Mouse (Mus musculus) spleen, postnatal 36 days (tissue): ENCODE results near the gene Aldh1a2.

Experiments
- DNase-seq, 2 experiments: peaks; one replicate each; pipeline ENCODE4 v3.0.0; 2022; ENCODE audit warnings: low spot score in 2 of 2, mixed read lengths in 1 of 2

The Aldh1a2 gene

GRCm38 (mm10) chr9:71216036-71216995 lies 727 bp downstream of the Aldh1a2 start:
- no peak for DNase-seq

DNA sequence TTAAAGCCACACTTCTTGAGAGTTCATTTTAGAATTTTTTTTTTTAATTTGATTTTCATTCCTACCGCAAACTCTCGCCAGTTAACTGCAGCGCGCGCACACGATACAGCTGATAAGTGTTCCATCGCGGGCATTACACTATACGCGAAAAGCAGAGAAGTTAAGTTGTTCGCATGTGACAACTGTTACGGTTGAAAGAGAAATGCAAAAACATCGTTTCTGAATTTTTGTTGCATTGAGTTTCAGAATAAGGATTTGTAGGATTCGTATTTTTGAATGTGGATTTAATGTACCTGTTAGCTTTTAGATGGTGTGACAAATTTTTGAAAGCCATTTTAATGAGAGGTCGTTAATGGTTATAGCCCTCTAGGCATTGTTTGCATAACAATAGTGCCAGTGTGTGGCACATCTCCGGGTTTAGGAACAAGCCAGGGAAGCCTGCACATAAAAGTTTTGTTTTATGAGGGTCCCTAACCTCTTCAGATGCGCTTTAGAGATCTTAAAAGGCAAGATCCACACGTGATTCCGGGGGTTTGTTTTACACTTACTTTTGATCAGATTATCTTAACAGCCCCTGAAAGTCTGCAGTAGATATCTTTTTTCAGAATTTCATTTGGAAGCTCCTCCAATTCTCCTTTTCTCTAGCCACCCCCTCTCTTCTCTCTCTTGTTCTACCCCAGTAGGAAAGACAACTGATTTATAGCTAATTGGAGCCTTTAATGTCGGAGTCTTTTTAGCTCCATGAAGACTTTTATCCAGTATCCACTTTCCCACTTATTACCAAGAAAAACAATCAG lies 1.6 kb downstream of the Aldh1a2 start:
- no peak for DNase-seq

GRCm38 (mm10) chr9:71217793-71218095 lies 2.2 kb downstream of the Aldh1a2 start:
- DNase-seq = no peak

DNA sequence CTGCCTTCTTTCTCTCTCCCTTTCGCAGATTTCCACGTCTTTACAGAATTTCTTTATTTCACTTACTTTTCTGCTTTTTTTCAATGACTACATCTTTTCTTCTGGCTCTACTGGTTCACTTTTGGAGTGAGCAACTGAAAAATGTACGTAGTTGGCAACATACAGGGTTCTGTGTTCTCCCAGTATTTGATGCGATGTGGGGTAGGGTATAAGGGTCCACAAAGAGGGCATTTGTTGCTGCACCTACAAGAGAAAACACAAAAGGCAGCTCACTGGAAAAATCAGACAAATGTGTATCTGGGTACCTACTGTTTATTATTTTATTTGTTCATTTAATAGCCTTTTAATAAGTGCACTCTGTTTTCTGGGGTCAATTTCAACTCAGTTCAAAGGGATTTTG lies 3.6 kb downstream of the Aldh1a2 start:
- no peak for DNase-seq

- DNase-seq = no peak
Observed at GRCm38 (mm10) chr9:71220401-71220800, 4.8 kb downstream of the Aldh1a2 start.

DNA sequence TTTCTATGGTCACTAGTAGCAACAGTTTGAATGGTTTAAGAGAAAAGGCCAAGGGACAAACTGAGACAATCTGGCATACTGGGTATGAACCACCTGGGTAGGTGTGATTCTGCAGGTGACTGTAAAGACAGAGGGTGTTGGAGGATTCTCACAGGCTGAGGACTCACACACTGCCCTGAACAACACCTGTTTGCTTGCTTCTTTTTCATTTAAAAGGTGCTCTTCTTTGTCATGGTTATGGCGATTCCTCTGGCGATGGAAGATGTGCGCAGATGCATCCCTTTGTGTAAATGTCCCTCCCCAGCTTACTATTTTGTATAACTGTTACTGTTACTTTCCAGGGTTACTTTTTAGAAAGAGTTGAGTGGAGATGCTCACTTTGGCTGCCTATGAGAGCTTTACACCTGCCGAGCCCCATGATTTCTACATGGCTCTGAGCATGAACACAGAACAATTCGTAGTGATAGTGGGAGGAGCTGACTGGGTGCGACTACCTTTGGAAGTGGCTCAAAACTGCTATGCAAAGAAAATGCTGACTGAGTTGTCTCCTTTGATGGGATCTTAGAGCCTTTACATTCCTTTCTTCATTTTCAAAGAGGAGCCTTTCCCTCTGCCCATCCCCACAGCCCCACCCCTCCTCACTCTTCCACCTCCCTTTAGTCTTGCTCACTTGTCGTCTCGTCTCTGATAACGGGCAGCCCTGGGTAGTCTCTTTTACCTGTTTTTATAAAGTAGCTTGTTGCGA lies 11.8 kb downstream of the Aldh1a2 start:
- DNase-seq = no peak

DNA sequence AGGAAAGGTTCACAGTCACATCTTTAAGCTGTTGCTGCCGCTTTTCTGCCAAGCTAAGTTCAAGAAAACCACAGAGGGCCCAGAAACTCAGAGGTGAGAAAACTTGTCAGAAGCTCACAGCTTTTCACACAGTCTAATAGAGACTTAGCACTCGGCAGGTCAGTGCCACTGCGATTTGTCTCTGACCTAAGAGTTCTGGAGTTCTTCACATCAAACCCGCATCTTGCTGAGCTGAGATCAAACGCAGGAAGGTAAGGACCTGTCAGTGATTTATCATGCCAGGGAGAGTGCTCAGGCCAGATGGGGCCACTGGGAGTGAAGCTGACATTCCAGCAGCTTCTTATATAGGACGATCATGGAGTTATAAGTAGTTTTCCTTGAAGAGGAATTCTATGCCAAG lies 14.4 kb downstream of the Aldh1a2 start:
- DNase-seq = no peak

- DNase-seq = no peak
Observed at GRCm38 (mm10) chr9:71236540-71236939, 21.0 kb downstream of the Aldh1a2 start.

DNA sequence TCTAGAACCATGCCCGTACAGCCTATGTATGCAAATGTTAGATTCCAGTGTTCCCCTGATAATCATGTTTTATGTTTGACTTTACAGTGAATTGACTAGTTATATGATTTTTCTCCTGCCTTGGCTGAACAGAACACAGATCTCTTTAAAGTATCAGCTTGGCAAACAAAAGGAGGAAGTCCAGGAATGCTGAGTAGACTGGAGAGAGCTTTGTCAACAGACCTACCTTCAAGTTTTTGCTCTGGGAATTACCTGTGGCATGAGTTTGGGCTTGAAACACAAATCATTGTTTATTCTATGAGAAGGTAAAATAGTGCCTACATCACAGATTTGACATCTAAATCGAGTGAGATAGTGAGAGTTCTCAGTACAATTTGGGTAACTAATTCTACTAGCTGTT lies 24.3 kb downstream of the Aldh1a2 start:
- no peak for DNase-seq

GRCm38 (mm10) chr9:71241515-71242411 lies 26.2 kb downstream of the Aldh1a2 start:
- DNase-seq = no peak

DNA sequence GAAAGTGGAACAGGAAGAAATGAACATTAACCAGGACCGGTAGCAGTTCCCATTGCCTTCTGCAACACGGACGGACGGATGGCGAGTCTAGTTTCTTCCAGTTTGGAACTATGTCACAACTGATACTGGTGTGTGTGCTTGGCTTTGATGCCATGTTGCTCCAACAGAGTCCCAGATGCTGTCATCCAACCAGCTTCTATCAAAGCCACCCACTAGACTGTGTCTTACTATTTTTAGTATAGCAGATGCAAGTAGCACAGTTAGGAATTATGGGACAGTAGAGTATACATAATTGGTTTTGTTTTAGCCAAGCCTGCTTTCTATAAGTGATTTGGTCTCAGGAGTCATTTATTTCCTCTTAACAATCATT lies 26.8 kb downstream of the Aldh1a2 start:
- no peak for DNase-seq

- DNase-seq = no peak
Observed at GRCm38 (mm10) chr9:71254380-71254779, 38.8 kb downstream of the Aldh1a2 start.

DNA sequence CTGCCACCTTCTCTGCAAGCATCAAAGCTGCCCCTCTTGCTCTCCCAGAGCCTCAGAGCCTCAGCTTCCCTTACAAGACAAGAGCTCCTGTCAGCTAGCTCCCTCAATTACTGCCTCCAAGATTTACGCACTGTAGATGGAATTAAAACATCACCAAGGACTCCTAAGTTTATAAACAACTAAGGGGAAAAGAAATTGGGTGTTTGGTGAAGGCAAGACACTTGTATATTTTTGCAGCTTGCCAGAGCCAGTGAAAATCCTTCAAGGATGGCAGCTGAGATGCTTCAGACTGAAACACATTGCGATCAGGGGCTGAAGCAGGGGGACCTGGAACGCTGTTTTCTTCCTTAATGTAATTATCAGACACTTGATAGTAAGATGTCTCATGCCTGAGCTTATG lies 47.1 kb downstream of the Aldh1a2 start:
- DNase-seq = no peak

- no peak for DNase-seq
Observed at GRCm38 (mm10) chr9:71269711-71270110, 54.1 kb downstream of the Aldh1a2 start.

- no peak for DNase-seq
Observed at GRCm38 (mm10) chr9:71270205-71270604, 54.6 kb downstream of the Aldh1a2 start.

- DNase-seq = no peak
Observed at GRCm38 (mm10) chr9:71276149-71276721, 60.6 kb downstream of the Aldh1a2 start.

- no peak for DNase-seq
Observed at GRCm38 (mm10) chr9:71278741-71279140, 63.2 kb downstream of the Aldh1a2 start.

GRCm38 (mm10) chr9:71283156-71283555 lies 67.6 kb downstream of the Aldh1a2 start:
- no peak for DNase-seq

GRCm38 (mm10) chr9:71285231-71285630 lies 69.6 kb downstream of the Aldh1a2 start:
- DNase-seq = no peak

- DNase-seq = no peak
Observed at GRCm38 (mm10) chr9:71286420-71286819, 70.8 kb downstream of the Aldh1a2 start.

DNA sequence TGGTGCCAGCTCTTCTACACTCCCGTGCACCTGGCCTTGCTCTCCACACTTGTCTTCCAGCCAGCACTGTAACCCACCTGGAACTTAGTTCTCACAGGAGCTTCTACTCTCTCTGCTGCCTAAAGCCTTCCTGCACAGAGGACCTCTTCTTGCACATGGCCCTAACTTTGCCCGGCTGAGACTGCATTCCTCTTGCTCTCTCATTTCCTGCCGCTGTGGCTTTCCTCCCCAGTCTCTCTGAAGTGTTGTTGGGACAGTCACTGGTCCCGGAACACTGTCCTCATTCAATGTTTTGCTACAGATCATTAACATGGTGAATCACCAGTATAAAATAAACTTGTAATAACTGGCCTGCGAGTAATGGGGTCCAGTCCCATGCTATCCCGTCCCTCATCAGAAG lies 73.1 kb downstream of the Aldh1a2 start:
- no peak for DNase-seq
